In the genomic region with DNA sequence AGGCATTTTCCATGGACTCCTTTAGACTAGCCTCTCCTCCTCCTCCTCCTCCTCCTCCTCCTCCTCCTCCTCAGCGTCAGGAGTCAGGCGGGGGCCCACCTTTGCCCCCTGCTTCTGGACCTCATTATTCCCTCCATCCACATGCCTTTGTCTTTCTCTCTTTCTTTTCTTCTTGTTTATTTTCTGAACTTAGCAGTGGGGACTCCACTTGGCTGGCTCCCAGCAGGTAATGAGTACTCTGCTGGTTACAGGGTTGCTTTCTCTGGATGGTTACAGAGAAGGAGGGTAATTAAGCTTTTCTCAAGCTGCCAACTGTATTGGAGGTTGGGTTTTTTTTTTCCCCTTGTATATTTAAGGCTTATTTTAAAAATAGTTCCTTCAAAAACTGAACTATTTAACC, we compare ENCODE assay signal across 13 mouse cellular contexts.
A peak's percentile ranks its signal among the peaks of the same experiment; 100 is the strongest.
DNase-seq lines count a peak whose midpoint lies in the region; ATAC-seq and TF ChIP-seq lines count a peak whose summit lies in the region.
"Had no signal": no experiment of that assay in that cellular context is flagged by ENCODE, and none has a peak within 500 bp of the region (broad histone marks: within the 10 kb centered on the region; RNA-seq: fewer than 3 reads in every experiment).

No protein-coding gene starts in this region.

- H3K27ac ChIP-seq in kidney, embryonic 16.5 days (ENCODE audit: low read length): no peak overlapping the region
- H3K27ac ChIP-seq in forebrain, embryonic 12.5 days: peak overlapping the region; percentile 73
- H3K27ac ChIP-seq in hindbrain, postnatal 0 days: no peak overlapping the region
- H3K27ac ChIP-seq: lung, embryonic 15.5 days had no signal

- WGBS in kidney, embryonic 16.5 days: 30% methylated on average over 2 of the region's 2 CpGs
- 0% methylated on average over 2 of the region's 2 CpGs for WGBS in forebrain, embryonic 12.5 days
- WGBS in hindbrain, postnatal 0 days: 0% methylated on average over 2 of the region's 2 CpGs

- H3K9ac ChIP-seq in kidney, embryonic 16.5 days (replicated peaks; ENCODE audit: low read length): no peak overlapping the region
- no peak overlapping the region for H3K9ac ChIP-seq in forebrain, embryonic 12.5 days
- H3K9ac ChIP-seq in hindbrain, postnatal 0 days (replicated peaks; ENCODE audit: low read length): no peak overlapping the region
- H3K9ac ChIP-seq: lung, embryonic 15.5 days had no signal

- H3K4me2 ChIP-seq in kidney, embryonic 16.5 days (replicated peaks; ENCODE audit: low read depth, low read length): no peak overlapping the region
- no peak overlapping the region for H3K4me2 ChIP-seq in forebrain, embryonic 12.5 days
- H3K4me2 ChIP-seq in hindbrain, postnatal 0 days (ENCODE audit: low read depth, low read length): no peak overlapping the region
- H3K4me2 ChIP-seq: heart, embryonic 11.5 days; lung, embryonic 15.5 days; midbrain, embryonic 11.5 days had no signal

- no peaks in the 10 kb centered on the region for H3K27me3 ChIP-seq in kidney, embryonic 16.5 days (ENCODE audit: insufficient read depth, low read length)
- H3K27me3 ChIP-seq in forebrain, embryonic 12.5 days: no peaks in the 10 kb centered on the region
- H3K27me3 ChIP-seq in hindbrain, postnatal 0 days (ENCODE audit: insufficient read depth, low read length): no peaks in the 10 kb centered on the region
- H3K27me3 ChIP-seq: lung, embryonic 15.5 days had no signal

- peaks cover 4% of the 10 kb centered on the region; the same call in 1 of the 2 replicates for H3K9me3 ChIP-seq in kidney, embryonic 16.5 days (ENCODE audit: low read length)
- no peaks in the 10 kb centered on the region for H3K9me3 ChIP-seq in forebrain, embryonic 12.5 days
- no peaks in the 10 kb centered on the region for H3K9me3 ChIP-seq in hindbrain, postnatal 0 days (ENCODE audit: low read length)
- H3K9me3 ChIP-seq: lung, embryonic 15.5 days had no signal

- no peak for TF ChIP-seq CTCF in hindbrain, postnatal 0 days (IDR thresholded peaks at IDR 0.05; ENCODE audit: low read depth)

- H3K4me3 ChIP-seq in kidney, embryonic 16.5 days (ENCODE audit: low read length): no peak overlapping the region
- H3K4me3 ChIP-seq in forebrain, embryonic 12.5 days (replicated peaks): no peak overlapping the region
- no peak overlapping the region for H3K4me3 ChIP-seq in hindbrain, postnatal 0 days (ENCODE audit: low read length)
- H3K4me3 ChIP-seq: lung, embryonic 15.5 days had no signal

- DNase-seq in kidney, adult 18-20 months: peak; percentile 17
- peak; percentile 26 for DNase-seq in NIH3T3 (ENCODE audit: low read depth)
- peak; percentile 27 for DNase-seq in hindbrain, postnatal 0 days (ENCODE audit: low spot score)
- DNase-seq in thymus, postnatal 25 days: no peak
- no peak for DNase-seq in thymus, postnatal 10 days (ENCODE audit: low spot score in 2 of 2)
- DNase-seq: adrenal gland, postnatal 10 days had no signal

- ATAC-seq in kidney, embryonic 16.5 days (ENCODE audit: low FRiP score, low TSS enrichment): no peak
- ATAC-seq in forebrain, embryonic 12.5 days (ENCODE audit: low FRiP score): no peak
- no peak for ATAC-seq in hindbrain, postnatal 0 days
- no peak for ATAC-seq in CD4-positive, CD25-positive, alpha-beta regulatory T cell, adult 4 months
- ATAC-seq: inflammation-experienced regulatory T-cells, adult 6 months had no signal

- no peaks in the 10 kb centered on the region for H3K4me1 ChIP-seq in kidney, embryonic 16.5 days (ENCODE audit: insufficient read depth, low read length)
- H3K4me1 ChIP-seq in forebrain, embryonic 12.5 days: peaks cover 7% of the 10 kb centered on the region
- no peaks in the 10 kb centered on the region for H3K4me1 ChIP-seq in hindbrain, postnatal 0 days (ENCODE audit: insufficient read depth, low read length)
- H3K4me1 ChIP-seq: lung, embryonic 15.5 days had no signal

- no peaks in the 10 kb centered on the region for H3K36me3 ChIP-seq in kidney, embryonic 16.5 days (ENCODE audit: insufficient read depth, low read length)
- H3K36me3 ChIP-seq in forebrain, embryonic 12.5 days (replicated peaks): no peaks in the 10 kb centered on the region
- H3K36me3 ChIP-seq in hindbrain, postnatal 0 days (ENCODE audit: insufficient read depth, low read length): no peaks in the 10 kb centered on the region
- H3K36me3 ChIP-seq: lung, embryonic 15.5 days had no signal

Comparison
In these comparisons a context has a peak if more than half of its experiments do, and no peak if none do; other contexts are left out.
1. DNase-seq: peak in kidney, adult 18-20 months (single experiment), NIH3T3 (single experiment) and hindbrain, postnatal 0 days (single experiment); none in thymus, postnatal 25 days (single experiment) and thymus, postnatal 10 days (0 of 2).